Mouse (Mus musculus) limb, embryonic 15.5 days (tissue): ENCODE data around the gene Ces3a. TPM values are rescaled to one million over a fixed set of nuclear protein-coding genes. Genes with fewer than 3 reads are reported as not detected.
"Not testable (repeated sequence)": the region's sequence is repeated elsewhere in the genome, so short reads cannot be mapped to it uniquely, and the experiment has no call there.

Source experiments
- ATAC-seq: fragments of 200-750 bp; cut with Nextera tagmentation; 2 replicates; pipeline ENCODE4 v1.8.0; 2017; ENCODE audit warnings: low read depth, moderate TSS enrichment; ENCODE audit not compliant: insufficient number of reproducible peaks, low FRiP score, low TSS enrichment
- H3K27ac ChIP-seq: fragments of 300-500 bp; sonication (generic); 2 replicates; pipeline ENCODE4 v1.5.1; 2015; ENCODE audit warnings: moderate library complexity, mild to moderate bottlenecking, inconsistent platforms
- H3K27me3 ChIP-seq: fragments of 300-500 bp; sonication (generic); 2 replicates; pipeline ENCODE4 v1.6.1; 2015; ENCODE audit warnings: inconsistent platforms
- H3K36me3 ChIP-seq: fragments of 300-500 bp; sonication (generic); 2 replicates; pipeline ENCODE4 v1.6.1; 2015; ENCODE audit warnings: inconsistent platforms
- H3K4me1 ChIP-seq: fragments of 300-500 bp; sonication (generic); 2 replicates; pipeline ENCODE4 v1.6.1; 2015; ENCODE audit warnings: inconsistent platforms
- H3K4me2 ChIP-seq: fragments of 300-500 bp; sonication (generic); 2 replicates; pipeline ENCODE4 v1.6.1; 2015; ENCODE audit warnings: mild to moderate bottlenecking, inconsistent platforms
- H3K4me3 ChIP-seq: fragments of 300-500 bp; sonication (generic); 2 replicates; pipeline ENCODE4 v1.5.1; 2015; ENCODE audit warnings: mild to moderate bottlenecking, inconsistent platforms
- H3K9ac ChIP-seq: fragments of 300-500 bp; sonication (generic); 2 replicates; pipeline ENCODE4 v1.6.1; 2015; ENCODE audit warnings: inconsistent platforms
- H3K9me3 ChIP-seq: fragments of 300-500 bp; sonication (generic); 2 replicates; pipeline ENCODE4 v1.6.1; 2016; ENCODE audit warnings: inconsistent platforms
- WGBS: fragments of 180-500 bp; shearing (Covaris S2); methylation state at CpG from one replicate; pipeline ENCODE4 v1.1.7; 2015; 5-methylcytosine and 5-hydroxymethylcytosine counted together
- polyA plus RNA-seq: library from polyadenylated mRNA; unstranded; fragments of >200 nt; fragmentation: Nextera tagmentation; extraction: Ambion mirVana; gene quantifications from 2 replicates; pipeline ENCODE4 v1.2.1, GENCODE M21; 2015

The Ces3a gene
- polyA plus RNA-seq, 1 experiment from 2014 or later = not detected

GRCm38 (mm10) chr8:105066761-105067160, 18.4 kb downstream of the Ces3a start:
- Histone ChIP-seq H3K9ac (no peak overlapping the region), H3K36me3 (no peaks in the 10 kb centered on the region), H3K27me3 (no peaks in the 10 kb centered on the region), H3K27ac (no peak overlapping the region), H3K9me3 (no peaks in the 10 kb centered on the region), H3K4me3 (no peak overlapping the region), H3K4me2 (no peak overlapping the region), H3K4me1 (no peaks in the 10 kb centered on the region)
- no peak for ATAC-seq
- 5% methylated on average over 1 of the region's 1 CpGs for WGBS

- not testable (repeated sequence) for H3K36me3 ChIP-seq, H3K9ac ChIP-seq, H3K4me1 ChIP-seq, H3K4me2 ChIP-seq, H3K9me3 ChIP-seq, H3K27me3 ChIP-seq, H3K27ac ChIP-seq, H3K4me3 ChIP-seq, ATAC-seq
- WGBS = 78% methylated on average over 7 of the region's 7 CpGs
These were observed 19.5 kb downstream of the Ces3a start for GRCm38 (mm10) chr8:105067905-105068304.

- Histone ChIP-seq H3K36me3 (no peaks in the 10 kb centered on the region), H3K27me3 (no peaks in the 10 kb centered on the region), H3K27ac (no peak overlapping the region), H3K4me1 (no peaks in the 10 kb centered on the region), H3K4me3 (no peak overlapping the region), H3K9ac (no peak overlapping the region), H3K4me2 (no peak overlapping the region), H3K9me3 (no peaks in the 10 kb centered on the region)
- no peak for ATAC-seq
These were observed 20.6 kb downstream of the Ces3a start for GRCm38 (mm10) chr8:105068971-105069370.

- H3K9ac ChIP-seq = no peak overlapping the region
- no peaks in the 10 kb centered on the region for H3K4me1 ChIP-seq
- no peaks in the 10 kb centered on the region for H3K27me3 ChIP-seq
- H3K4me2 ChIP-seq = no peak overlapping the region
- H3K36me3 ChIP-seq = no peaks in the 10 kb centered on the region
- no peak overlapping the region for H3K27ac ChIP-seq
- ATAC-seq = no peak
- 89% methylated on average over 4 of the region's 4 CpGs for WGBS
- H3K4me3 ChIP-seq = no peak overlapping the region
- no peaks in the 10 kb centered on the region for H3K9me3 ChIP-seq
These were observed 28.2 kb downstream of the Ces3a start for GRCm38 (mm10) chr8:105076601-105077000.

DNA sequence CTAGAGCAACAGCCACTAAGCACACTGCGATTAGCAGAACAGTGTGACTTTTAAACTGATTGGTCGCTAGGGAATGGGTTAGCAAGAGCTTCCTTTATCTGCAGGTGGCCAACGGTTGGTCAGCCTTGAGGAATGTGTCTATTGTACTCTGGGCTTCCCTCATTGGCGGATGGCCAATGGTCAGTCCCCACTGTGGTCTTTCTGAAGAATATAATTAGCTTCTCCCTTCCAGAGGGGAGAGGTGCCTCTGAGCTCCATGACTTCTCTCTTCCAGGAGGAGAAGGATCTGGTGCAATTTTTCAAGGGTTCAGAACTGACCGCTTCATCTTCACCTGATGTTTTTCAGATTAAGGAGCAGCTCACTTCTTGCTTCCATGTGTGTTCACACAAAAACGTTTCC, 28.7 kb downstream of the Ces3a start:
- no peak for ATAC-seq
- no peaks in the 10 kb centered on the region for H3K27me3 ChIP-seq
- H3K9me3 ChIP-seq = no peaks in the 10 kb centered on the region
- H3K4me1 ChIP-seq = no peaks in the 10 kb centered on the region
- H3K36me3 ChIP-seq = no peaks in the 10 kb centered on the region
- H3K9ac ChIP-seq = no peak overlapping the region
- WGBS = 77% methylated on average over 6 of the region's 6 CpGs
- H3K27ac ChIP-seq = no peak overlapping the region
- H3K4me2 ChIP-seq = no peak overlapping the region
- H3K4me3 ChIP-seq = no peak overlapping the region

DNA sequence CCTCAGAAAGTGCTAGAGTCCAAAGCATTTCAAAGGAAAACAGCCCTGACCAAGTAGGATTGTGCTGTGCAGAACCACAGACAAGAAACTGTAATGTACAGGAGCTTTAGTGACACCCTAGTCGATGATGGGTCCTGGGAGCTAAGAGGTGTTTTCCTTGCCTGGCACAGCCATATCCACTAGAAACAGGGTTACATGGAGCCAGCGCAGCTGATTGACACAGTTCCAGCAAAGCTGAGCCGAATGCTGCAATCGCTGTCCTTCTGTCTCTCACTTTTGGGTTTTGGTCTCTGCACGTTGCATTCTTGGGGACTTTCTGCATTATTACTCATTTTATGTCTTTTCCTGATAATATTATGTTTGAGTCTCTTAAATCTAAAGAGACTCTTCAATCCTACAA, 30.2 kb downstream of the Ces3a start:
- Histone ChIP-seq H3K27me3 (no peaks in the 10 kb centered on the region), H3K4me3 (no peak overlapping the region), H3K9me3 (no peaks in the 10 kb centered on the region), H3K4me1 (no peaks in the 10 kb centered on the region), H3K27ac (no peak overlapping the region), H3K4me2 (no peak overlapping the region), H3K9ac (no peak overlapping the region), H3K36me3 (no peaks in the 10 kb centered on the region)
- no peak for ATAC-seq
- WGBS = 86% methylated on average over 5 of the region's 5 CpGs

GRCm38 (mm10) chr8:105080814-105081336, 32.5 kb downstream of the Ces3a start:
- no peak for ATAC-seq
- no peak overlapping the region for H3K9ac ChIP-seq
- no peak overlapping the region for H3K27ac ChIP-seq

DNA sequence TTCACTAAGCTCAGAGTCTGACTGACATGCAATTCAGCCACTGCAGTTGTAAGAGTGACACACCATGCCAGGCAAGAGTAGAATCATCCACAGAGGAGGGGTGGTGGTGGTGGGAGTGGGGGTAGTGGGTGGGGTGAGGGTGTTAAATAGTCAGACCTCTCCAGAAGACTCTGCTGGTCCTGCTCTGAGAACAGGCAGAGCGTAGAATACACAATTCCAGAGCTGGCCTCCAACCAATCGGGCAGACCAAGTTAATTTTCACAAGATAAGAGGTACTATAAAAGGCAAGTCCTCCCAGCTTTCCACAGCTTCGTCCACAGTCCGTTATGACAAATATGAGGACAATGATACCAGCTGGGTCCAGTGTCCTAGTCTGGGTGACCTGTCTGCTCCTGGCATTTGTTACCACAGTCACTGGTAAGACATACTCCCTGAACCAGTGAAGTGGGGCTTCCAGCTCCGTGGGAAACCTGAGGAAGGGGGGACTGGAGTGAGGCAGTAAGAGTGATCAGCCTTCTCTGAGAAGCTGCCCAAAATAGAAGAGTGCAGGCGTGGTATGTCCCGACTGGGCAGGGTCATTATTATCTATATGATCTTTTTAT, 35.1 kb downstream of the Ces3a start, which contains the start of gene Ces3b:
Gene Ces3b (plus strand): TSS at position 305 of the 602 bp plus-strand sequence.
- Histone ChIP-seq H3K4me2 (no peak within 1 kb of the TSS), H3K36me3 (no peaks in the 10 kb centered on the region), H3K9ac (no peak within 1 kb of the TSS), H3K4me3 (no peak within 1 kb of the TSS), H3K27ac (no peak within 1 kb of the TSS), H3K4me1 (no peaks in the 10 kb centered on the region), H3K27me3 (no peaks in the 10 kb centered on the region), H3K9me3 (no peaks in the 10 kb centered on the region)
- ATAC-seq = no peak
- WGBS = 73% methylated on average over 7 of the region's 7 CpGs

More at GRCm38 (mm10) chr8:105080814-105081336, 32.5 kb downstream of the Ces3a start:
- Histone ChIP-seq H3K36me3 (no peaks in the 10 kb centered on the region), H3K4me2 (no peak overlapping the region), H3K9me3 (no peaks in the 10 kb centered on the region), H3K4me1 (no peaks in the 10 kb centered on the region), H3K27me3 (no peaks in the 10 kb centered on the region), H3K4me3 (no peak overlapping the region)
- 66% methylated on average over 5 of the region's 5 CpGs for WGBS

- not testable (repeated sequence) for H3K4me2 ChIP-seq, H3K36me3 ChIP-seq, H3K27ac ChIP-seq, ATAC-seq, H3K4me1 ChIP-seq, H3K4me3 ChIP-seq, H3K27me3 ChIP-seq, H3K9me3 ChIP-seq, H3K9ac ChIP-seq
- 72% methylated on average over 5 of the region's 5 CpGs for WGBS
These were observed 39.8 kb downstream of the Ces3a start for GRCm38 (mm10) chr8:105088166-105088565.

DNA sequence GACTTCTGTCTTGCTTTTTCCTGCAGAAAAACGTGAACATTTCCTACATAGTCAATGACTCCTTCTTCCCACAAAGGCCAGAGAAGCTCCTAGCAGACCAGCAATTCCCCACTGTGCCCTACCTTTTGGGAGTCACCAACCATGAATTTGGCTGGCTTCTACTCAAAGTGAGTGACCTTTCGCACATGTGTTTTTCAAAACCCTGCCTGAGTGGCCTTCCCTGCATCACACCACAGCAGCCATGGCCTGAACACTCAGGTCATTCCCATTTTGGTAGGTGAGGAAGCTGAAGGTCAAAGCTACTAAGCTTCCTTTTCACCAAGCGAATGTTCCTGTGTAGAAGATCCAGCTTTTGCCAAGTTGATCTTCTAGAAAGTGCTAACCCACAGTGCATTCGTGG, 40.2 kb downstream of the Ces3a start:
- WGBS = 68% methylated on average over 4 of the region's 4 CpGs
- Histone ChIP-seq H3K27me3 (no peaks in the 10 kb centered on the region), H3K27ac (no peak overlapping the region), H3K4me2 (no peak overlapping the region), H3K9ac (no peak overlapping the region), H3K4me1 (no peaks in the 10 kb centered on the region), H3K36me3 (no peaks in the 10 kb centered on the region), H3K9me3 (no peaks in the 10 kb centered on the region), H3K4me3 (no peak overlapping the region)
- ATAC-seq = no peak

DNA sequence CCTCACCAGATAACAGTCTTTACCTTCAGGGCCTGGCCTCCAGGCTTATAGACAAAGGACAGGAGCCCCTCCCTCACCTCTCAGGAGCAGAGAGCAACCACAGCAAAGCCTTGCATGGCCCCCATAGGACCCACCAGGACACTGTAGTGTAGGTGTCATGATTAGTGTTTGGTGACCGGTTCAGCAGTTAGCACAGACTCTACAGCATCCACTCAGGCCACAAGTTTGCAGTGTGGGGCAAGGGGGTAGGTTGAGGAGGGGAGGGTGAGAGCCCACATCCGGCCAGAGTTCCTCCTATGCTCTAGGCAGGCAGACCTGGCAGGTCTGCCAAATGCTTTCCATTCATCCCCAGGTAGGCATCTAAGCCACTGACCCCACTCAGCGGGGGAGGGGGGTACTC, 45.6 kb downstream of the Ces3a start:
- Histone ChIP-seq H3K36me3 (no peaks in the 10 kb centered on the region), H3K27ac (no peak overlapping the region), H3K4me3 (no peak overlapping the region), H3K9ac (no peak overlapping the region), H3K9me3 (no peaks in the 10 kb centered on the region), H3K4me1 (no peaks in the 10 kb centered on the region), H3K4me2 (no peak overlapping the region), H3K27me3 (no peaks in the 10 kb centered on the region)
- ATAC-seq = 0 out of 2 replicates have a peak, but pooled peaks have one; percentile 52
- 91% methylated on average over 3 of the region's 3 CpGs for WGBS

GRCm38 (mm10) chr8:105102101-105102785, 53.8 kb downstream of the Ces3a start:
- ATAC-seq, H3K27me3 ChIP-seq, H3K9ac ChIP-seq, H3K9me3 ChIP-seq, H3K4me3 ChIP-seq, H3K4me2 ChIP-seq, H3K36me3 ChIP-seq, H3K27ac ChIP-seq, H3K4me1 ChIP-seq: not testable (repeated sequence)
- WGBS = 76% methylated on average over 4 of the region's 4 CpGs
